Mouse (Mus musculus): Measurements from ENCODE around the gene Sbk3. TPM values are rescaled to one million over a fixed set of nuclear protein-coding genes. Genes with fewer than 3 reads are reported as not detected.

Sbk3 gene
- total RNA-seq, 2 experiments from 2014 or later: 11.9 to 22.0 TPM

GRCm38 (mm10) chr7:4919971-4920370, 51.0 kb downstream of the Sbk3 start:
- intact Hi-C loops (cut with DNase I): loop anchor here (5.0 kb wide), 1 partner anchor 108 kb away; the partner anchor contains the start of gene Ube2s
- DNase-seq: no peak

- intact Hi-C loops (cut with DNase I): loop anchor here (5.0 kb wide), 1 partner anchor 107 kb away; the partner anchor contains the start of gene Ube2s
- no peak for DNase-seq
Observed at GRCm38 (mm10) chr7:4919096-4919495, 51.9 kb downstream of the Sbk3 start.

GRCm38 (mm10) chr7:4918681-4919080, 52.3 kb downstream of the Sbk3 start:
- no peak for DNase-seq

GRCm38 (mm10) chr7:4917494-4917893, 53.5 kb downstream of the Sbk3 start:
- intact Hi-C loops (cut with DNase I): loop anchor here (5.0 kb wide), 1 partner anchor 105 kb away; the partner anchor contains the start of gene Ube2s
- no peak for DNase-seq

More at GRCm38 (mm10) chr7:4918681-4919080, 52.3 kb downstream of the Sbk3 start:
- intact Hi-C loops (cut with DNase I): loop anchor here (5.0 kb wide), 1 partner anchor 106 kb away; the partner anchor contains the start of gene Ube2s

DNA sequence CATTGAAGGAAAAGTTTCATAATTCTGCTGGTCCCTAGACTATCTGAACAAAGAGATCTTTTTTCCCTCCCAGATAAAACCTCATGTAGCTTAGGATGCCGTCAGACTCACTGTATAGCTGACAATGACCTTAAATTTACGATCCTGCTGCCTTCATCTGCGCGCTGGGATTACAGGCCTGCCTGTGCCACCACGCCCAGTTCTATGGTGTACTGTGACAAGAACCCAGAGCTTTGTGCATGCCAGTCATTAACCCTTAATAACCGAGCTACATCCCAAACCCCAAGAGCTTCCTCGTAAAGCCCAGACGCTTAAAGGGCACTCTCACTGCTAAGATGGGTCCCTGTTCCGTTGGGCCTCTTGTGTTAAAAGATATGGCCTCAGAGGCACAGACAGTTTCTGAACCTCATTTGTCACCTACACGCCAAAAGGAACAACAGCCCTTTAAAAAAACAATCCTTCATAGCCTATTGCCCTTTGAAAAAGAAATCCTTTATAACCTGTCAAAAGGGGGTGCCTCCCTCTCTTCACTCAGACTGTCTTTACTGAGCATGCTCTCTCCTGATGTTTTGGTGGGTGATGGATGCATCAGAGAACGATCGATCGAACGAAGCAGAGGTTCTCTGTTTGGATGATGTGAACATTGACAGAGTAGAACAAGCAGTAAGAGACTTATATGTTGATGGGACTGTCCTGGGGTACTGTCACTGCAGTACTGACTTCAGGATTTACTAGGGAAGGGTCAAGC, 55.1 kb downstream of the Sbk3 start:
- intact Hi-C loops (cut with DNase I): loop anchor here (5.0 kb wide), 1 partner anchor 104 kb away; the partner anchor contains the start of gene Ube2s
- DNase-seq: no peak

Other genes starting within 250 kb of the Sbk3 start
- under 1 TPM in 1 of 2 experiments, not detected in 1; 0.20 TPM for gene Tmem150b, start 245.9 kb downstream of the Sbk3 start, total RNA-seq (2021)
- 10 to 100 TPM; 32.1 to 37.1 TPM for gene Kmt5c, start 231.1 kb downstream of the Sbk3 start, total RNA-seq (2021)
- 10 to 100 TPM in 1 of 2 experiments, 1 to 10 TPM in 1; 7.4 to 10.9 TPM for gene Cox6b2, start 218.1 kb downstream of the Sbk3 start, total RNA-seq (2021)
- not detected for gene Fam71e2, start 199.9 kb downstream of the Sbk3 start, total RNA-seq (2021)
- gene Il11, start 188.3 kb downstream of the Sbk3 start, total RNA-seq (2021): not detected
- gene Tmem190, start 188.2 kb downstream of the Sbk3 start, total RNA-seq (2021): not detected
- 1 to 10 TPM; 3.7 to 4.2 TPM for gene Tmem238, start 181.5 kb downstream of the Sbk3 start, total RNA-seq (2021)
- gene Rpl28, start 178.3 kb downstream of the Sbk3 start, total RNA-seq (2021): 100 to 1,000 TPM; 630 to 679 TPM
- gene Ube2s, start 158.6 kb downstream of the Sbk3 start, total RNA-seq (2021): 100 to 1,000 TPM; 149 to 152 TPM
- under 1 TPM in 1 of 2 experiments, not detected in 1; 0.15 TPM for gene Shisa7, start 126.5 kb downstream of the Sbk3 start, total RNA-seq (2021)
- gene Isoc2b, start 100.9 kb downstream of the Sbk3 start, total RNA-seq (2021): 1 to 10 TPM; 3.6 to 4.7 TPM
- 10 to 100 TPM; 15.8 to 16.3 TPM for gene Isoc2a, start 94.0 kb downstream of the Sbk3 start, total RNA-seq (2021)
- not detected for gene Gm36210, start 64.7 kb downstream of the Sbk3 start, total RNA-seq (2021)
- gene Zfp628, start 56.0 kb downstream of the Sbk3 start, total RNA-seq (2021): 10 to 100 TPM; 11.8 to 13.8 TPM
- gene Nat14, start 49.1 kb downstream of the Sbk3 start, total RNA-seq (2021): 1 to 10 TPM; 4.9 to 5.2 TPM
- 10 to 100 TPM; 12.5 TPM for gene Ssc5d, start 45.4 kb downstream of the Sbk3 start, total RNA-seq (2021)
- gene Sbk2, start 6.8 kb downstream of the Sbk3 start, total RNA-seq (2021): 1 to 10 TPM; 7.2 to 9.0 TPM
- gene Zfp579, start 25.0 kb upstream of the Sbk3 start, total RNA-seq (2021): 10 to 100 TPM; 18.4 to 19.1 TPM
- 1 to 10 TPM; 7.8 to 9.4 TPM for gene Zfp524, start 43.2 kb upstream of the Sbk3 start, total RNA-seq (2021)
- 10 to 100 TPM; 21.6 to 25.6 TPM for gene Fiz1, start 43.5 kb upstream of the Sbk3 start, total RNA-seq (2021)
- gene Gm44973, start 44.3 kb upstream of the Sbk3 start, total RNA-seq (2021): not detected
- gene Zfp865, start 49.2 kb upstream of the Sbk3 start, total RNA-seq (2021): 10 to 100 TPM; 22.4 to 23.2 TPM
- gene Ccdc106, start 49.4 kb upstream of the Sbk3 start, total RNA-seq (2021): under 1 TPM; 0.26 to 0.32 TPM
- not detected for gene 4632433K11Rik, start 63.0 kb upstream of the Sbk3 start, total RNA-seq (2021)
- 1 to 10 TPM; 5.9 to 7.3 TPM for gene Zfp784, start 67.3 kb upstream of the Sbk3 start, total RNA-seq (2021)
- gene Zfp580, start 80.4 kb upstream of the Sbk3 start, total RNA-seq (2021): 10 to 100 TPM; 10.6 to 12.6 TPM
- 100 to 1,000 TPM; 102 to 109 TPM for gene U2af2, start 91.0 kb upstream of the Sbk3 start, total RNA-seq (2021)
- gene Epn1, start 109.1 kb upstream of the Sbk3 start, total RNA-seq (2021): 100 to 1,000 TPM; 194 to 209 TPM
- not detected for gene Rfpl4, start 145.8 kb upstream of the Sbk3 start, total RNA-seq (2021)
- gene Rasl2-9, start 154.8 kb upstream of the Sbk3 start, total RNA-seq (2021): 1 to 10 TPM; 4.1 to 4.9 TPM
- not detected for gene Vmn1r55, start 178.5 kb upstream of the Sbk3 start, total RNA-seq (2021)
- gene Vmn1r56, start 225.6 kb upstream of the Sbk3 start, total RNA-seq (2021): not detected
- gene Vmn1r57, start 247.3 kb upstream of the Sbk3 start, total RNA-seq (2021): not detected

Measured in heart, postnatal 10 days (tissue).